Mouse (Mus musculus): ENCODE results near the gene Fars2.
"Not testable (repeated sequence)": the region's sequence is repeated elsewhere in the genome, so short reads cannot be mapped to it uniquely, and the experiment has no call there.

Fars2 gene

DNA sequence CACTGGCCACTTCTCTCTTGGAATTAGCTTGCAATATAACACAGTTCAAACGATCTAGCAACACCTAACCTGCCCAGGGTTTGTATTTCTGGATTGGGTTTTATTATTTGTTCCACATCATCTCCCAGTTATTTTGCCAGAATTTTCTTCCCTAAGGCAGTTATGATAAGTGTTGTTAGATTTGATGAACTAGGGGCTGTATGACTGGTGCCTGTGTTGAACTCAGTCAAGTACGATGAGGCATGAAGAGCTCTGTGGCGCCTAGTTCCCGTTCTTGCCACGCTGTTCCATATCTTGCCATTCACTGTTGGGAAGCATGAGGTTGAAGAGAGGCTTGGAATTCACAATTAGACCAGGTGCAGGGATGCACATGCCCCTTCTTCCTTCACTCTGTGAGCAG lies 177.3 kb downstream of the Fars2 start:
- DNase-seq (ENCODE audit: low spot score in 2 of 2): no peak

DNA sequence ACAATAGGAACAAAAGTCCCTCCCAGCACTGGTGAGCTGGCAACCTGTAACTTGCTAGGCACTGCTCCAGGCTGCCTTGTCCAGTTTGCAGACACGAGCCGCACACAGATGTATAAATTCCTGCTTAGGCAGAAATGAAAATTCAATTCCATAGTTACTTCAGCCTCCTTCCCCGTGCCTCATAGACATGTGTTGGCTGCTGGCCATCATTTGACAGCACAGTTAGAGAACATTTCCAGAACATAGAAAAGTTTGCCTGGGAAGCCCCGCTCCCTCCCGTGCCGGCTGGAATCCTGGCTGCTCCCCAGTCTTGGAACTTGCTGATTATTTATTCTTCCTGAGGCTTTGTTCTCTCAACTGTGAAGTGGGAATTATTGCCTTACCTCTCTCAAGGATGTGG lies 178.6 kb downstream of the Fars2 start:
- DNase-seq (ENCODE audit: low spot score in 2 of 2): peak; percentile 43 to 58

DNA sequence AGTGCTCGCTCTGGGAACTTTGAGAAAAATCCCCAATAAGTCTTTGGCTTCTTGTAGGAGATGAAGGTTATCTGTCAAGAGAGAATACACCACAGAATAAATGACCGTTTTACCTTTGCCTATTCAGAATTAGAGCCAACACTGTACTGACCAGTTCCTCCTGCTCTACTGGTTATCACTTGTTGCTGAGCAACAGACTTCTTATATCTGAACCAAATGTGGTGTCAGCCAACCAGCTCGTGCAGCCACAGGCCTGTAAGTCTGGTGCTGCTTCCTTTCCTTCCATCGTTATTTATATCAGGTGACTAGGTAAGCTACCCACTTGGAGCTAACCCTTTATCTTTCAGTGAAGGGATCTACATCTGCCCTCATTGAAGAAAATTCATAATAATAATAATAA lies 179.4 kb downstream of the Fars2 start:
- DNase-seq (ENCODE audit: low spot score in 2 of 2): no peak

GRCm38 (mm10) chr13:36297950-36298781 lies 181.0 kb downstream of the Fars2 start:
- no peak for DNase-seq (ENCODE audit: low spot score in 2 of 2)

- no peak for DNase-seq (ENCODE audit: low spot score in 2 of 2)
These were observed 181.5 kb downstream of the Fars2 start for GRCm38 (mm10) chr13:36298782-36299031.

DNA sequence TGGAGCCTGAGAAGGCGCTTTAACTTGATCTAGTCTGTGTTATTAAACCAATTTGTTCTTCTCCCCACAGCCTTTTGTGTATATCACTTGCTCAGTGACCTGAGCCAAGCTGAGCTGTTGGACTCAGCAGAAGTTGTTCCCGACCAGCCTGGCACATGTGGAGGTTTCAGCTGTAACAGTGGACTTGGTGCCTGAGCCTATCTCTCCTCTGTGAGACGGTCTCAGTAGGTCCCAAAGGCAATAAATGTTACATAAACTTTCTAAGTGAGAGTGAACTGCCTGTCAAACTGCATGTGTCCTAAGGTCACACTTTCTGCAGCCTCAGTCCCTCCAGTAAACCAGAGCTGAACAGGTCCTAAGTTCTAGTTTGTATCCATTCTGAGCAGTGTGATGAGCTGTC lies 185.6 kb downstream of the Fars2 start:
- DNase-seq (ENCODE audit: low spot score in 2 of 2): no peak

- DNase-seq (ENCODE audit: low spot score in 2 of 2): no peak
These were observed 188.1 kb downstream of the Fars2 start for GRCm38 (mm10) chr13:36305306-36305705.

DNA sequence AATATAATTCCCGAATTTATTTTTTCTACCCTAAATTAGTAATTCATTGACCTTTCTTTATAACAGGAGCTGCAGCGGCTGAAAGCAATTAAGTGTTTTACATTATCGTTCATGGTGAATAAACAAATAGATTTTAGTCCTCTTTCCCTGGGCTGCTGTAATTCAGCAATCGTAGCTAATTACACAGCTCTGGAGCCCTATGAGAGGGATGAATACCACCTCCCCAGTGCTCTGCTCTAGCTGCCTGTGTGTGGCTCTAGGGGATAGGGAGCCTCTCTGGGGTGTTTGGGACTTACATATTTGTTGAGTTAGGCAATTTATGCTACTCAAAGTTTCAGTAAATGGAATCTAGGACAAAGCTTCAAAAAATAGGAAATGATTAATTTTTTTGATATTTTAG lies 190.2 kb downstream of the Fars2 start:
- no peak for DNase-seq (ENCODE audit: low spot score in 2 of 2)

DNA sequence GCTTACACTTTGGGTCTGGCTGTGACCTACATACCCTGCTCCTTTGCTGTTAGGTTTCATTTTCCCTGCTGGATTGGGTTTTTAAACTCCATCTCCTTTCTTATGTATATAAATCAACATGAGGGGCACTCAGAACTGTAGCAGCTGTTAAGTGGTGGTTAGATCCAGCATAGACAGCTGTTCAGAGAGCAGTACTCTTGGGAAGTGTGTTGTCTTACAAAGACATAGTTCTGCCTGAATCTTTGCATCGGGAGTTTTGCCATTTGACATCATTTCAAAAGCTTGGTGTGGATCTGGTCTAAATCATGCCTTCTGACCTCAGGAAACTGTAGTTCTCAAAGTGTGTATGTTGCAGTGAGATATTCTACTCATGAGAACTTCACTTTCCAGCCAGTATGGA lies 191.9 kb downstream of the Fars2 start:
- no peak for DNase-seq (ENCODE audit: low spot score in 2 of 2)

GRCm38 (mm10) chr13:36314218-36314617 lies 197.0 kb downstream of the Fars2 start:
- no peak for DNase-seq (ENCODE audit: low spot score in 2 of 2)

DNA sequence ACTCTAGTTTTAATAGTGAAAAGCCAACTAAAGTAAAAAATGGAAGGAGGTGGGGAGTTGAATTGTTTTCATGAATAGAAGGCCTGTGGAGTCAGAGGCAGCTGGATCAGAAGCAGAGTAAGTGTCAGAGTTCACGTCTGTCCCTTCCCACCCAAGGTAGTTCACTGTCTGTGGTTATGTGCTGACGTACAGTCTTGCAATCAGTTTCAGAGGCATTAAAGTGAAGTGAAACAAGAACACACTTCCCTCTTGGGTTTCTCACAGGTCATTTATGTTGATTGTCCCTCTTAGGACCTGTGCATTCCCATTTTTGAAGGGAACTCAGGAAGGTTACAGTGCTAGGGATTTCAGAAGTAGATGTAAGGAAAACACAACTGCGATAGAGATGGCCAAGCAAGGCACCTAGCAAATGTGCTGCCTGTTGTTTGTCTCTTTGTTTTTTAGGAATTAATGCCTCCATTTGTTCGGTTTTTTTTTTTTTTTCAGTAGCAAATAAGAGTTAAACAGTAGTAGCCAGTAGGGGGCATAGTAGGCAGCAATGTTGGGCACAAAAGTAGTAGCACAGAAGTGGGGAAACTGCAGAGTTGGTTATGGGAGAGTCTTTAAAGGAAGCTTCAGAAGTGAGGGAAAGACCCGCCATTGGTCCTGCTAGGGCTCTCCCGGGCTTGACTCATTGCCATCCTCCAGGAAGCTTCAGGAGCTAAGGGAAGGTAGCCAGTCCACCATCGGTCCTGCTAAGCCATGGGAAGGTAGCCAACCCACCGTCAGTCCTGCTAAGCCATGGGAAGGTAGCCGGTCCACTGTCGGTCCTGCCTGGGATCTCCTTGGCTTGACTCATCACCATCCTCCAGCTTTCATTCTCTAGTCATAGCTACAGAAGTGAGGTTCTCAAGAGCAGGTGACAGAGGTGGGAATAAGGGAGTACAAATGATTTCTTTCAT lies 197.9 kb downstream of the Fars2 start:
- DNase-seq (ENCODE audit: low spot score in 2 of 2): no peak

- no peak for DNase-seq (ENCODE audit: low spot score in 2 of 2)
These were observed 200.6 kb downstream of the Fars2 start for GRCm38 (mm10) chr13:36317824-36318223.

DNA sequence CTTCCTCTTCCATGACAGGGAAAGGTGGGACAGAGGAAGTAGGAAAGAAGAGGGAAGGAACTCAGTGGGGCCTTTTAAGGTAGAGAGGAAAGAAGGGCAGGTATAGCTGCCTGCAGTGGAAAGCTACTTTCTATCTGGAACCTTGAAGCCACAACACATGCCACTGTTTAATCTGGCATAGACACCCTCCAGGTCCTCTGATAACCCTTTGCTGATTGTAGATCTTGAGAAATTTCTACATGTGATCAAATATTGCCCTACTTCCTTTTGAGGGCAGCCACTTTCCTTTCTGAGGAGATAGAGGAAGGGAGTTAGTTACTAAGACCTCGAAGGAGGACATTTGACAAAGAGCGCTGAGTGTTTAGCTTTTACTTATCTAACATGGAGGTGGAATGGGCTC lies 207.4 kb downstream of the Fars2 start:
- no peak for DNase-seq (ENCODE audit: low spot score in 2 of 2)

DNA sequence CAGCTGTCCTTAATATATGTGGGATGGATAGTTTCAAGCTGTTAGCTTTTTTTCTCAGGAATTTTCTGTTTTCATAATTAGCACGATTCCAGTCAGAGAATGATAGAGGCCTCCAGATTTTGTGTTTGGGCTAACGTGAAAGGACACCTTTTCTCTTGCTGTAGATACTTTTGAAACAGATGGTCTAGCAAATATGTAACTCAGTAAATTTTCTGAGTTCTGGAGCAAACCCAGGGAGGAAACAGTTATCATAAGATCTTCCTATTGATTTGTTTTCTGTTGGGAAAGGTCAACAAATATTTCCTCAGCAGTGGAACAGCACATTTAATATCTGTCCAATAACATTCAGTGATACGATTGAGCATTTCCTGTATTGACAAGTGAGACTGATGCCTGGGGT lies 209.3 kb downstream of the Fars2 start:
- no peak for DNase-seq (ENCODE audit: low spot score in 2 of 2)

GRCm38 (mm10) chr13:36329871-36330270 lies 212.7 kb downstream of the Fars2 start:
- DNase-seq (ENCODE audit: low spot score in 2 of 2): no peak

GRCm38 (mm10) chr13:36330542-36330941 lies 213.3 kb downstream of the Fars2 start:
- DNase-seq (ENCODE audit: low spot score in 2 of 2): no peak

DNA sequence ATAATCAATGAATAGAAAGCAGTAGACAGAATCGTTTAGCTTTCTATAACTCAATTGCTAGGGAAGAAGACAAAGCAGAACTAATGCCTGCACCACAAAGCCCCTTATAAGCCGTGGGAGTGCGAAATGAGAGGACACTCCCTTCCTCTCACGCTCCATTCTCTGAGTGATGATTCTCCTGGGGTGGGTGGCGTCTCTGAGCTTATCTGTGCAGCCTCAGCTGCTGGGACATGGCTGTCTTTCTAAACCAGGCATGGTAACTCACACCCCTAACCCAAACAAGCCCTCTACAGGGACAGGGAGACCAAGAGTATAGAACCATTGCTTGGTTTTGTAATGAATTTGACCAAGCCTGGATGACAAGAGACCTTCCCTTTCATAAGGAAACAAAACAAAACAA lies 217.5 kb downstream of the Fars2 start:
- no peak for DNase-seq (ENCODE audit: low spot score in 2 of 2)

DNA sequence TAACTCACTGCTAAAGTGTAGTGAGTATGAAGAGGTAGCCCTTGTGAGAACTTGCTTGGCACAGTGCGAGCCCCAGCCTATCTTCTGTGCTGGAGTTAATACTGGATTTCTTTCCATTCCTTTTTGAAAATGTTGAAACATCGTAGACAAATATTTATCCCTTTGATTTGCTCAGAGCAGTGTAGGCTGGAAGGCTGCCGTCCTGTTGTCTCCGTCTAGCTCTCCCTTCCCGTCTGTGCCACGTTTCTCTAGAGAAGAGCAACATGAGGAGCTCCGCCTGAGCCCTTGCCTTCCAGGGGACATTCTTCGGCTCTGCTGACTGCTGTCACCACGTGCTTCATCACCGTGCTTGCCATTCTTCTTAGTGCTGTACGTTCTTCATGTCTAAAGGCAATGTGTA lies 234.3 kb downstream of the Fars2 start:
- no peak for DNase-seq (ENCODE audit: low spot score in 2 of 2)

DNA sequence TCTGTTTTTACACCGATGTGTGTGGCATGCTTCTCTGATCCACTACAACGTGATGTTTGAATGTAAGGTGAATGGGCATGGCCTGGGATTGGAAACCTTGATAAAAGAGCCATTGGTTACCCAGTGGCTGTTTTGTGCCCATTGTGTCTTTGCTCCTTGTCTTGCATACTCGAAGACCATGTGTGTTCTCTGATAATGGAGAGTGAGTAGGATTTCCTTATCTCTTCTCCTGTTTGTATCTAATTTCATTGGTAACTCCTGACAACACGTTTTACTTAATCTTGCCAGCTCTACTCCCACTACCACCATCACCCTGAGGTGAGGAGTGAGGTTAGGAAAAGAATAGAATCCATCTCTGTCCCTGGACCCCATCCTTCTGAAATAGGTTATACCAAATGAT lies 240.3 kb downstream of the Fars2 start:
- DNase-seq (ENCODE audit: low spot score in 2 of 2): no peak

DNA sequence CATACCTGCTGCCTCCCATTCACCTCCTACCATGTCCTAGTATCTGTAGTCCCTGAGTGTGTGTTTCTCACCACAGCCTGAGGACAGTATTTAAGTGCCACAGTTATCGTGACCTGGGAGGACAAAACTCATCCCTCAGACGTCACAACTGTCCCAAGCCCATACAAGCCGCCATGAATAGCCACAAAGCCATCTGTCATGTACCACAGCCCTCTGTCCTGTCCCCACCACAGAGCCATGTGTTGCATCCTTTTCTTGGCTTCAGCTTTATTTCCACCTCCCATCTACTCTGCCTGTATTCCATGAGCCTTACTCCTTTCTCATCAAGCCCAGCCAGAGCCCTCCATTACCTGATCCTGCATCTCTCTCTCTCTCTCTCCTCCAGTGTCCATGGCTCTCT lies 244.2 kb downstream of the Fars2 start:
- DNase-seq (ENCODE audit: low spot score in 2 of 2): no peak

DNA sequence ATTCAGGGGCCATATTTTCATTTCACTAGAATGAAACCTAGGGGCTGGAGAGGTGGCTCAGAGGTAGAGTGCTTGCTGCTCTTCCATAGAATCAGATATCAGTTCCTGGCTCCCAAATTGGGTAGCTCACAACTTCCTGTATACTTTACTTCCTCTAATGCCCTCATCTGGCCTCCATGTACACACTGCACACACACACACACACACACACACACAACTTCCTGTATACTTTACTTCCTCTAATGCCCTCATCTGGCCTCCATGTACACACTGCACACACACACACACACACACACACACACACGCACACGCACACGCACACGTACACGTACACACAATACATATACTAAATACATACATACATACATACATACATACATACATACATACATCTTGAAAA lies 248.5 kb downstream of the Fars2 start:
- DNase-seq (ENCODE audit: low spot score in 2 of 2): not testable (repeated sequence)

- DNase-seq (ENCODE audit: low spot score in 2 of 2): peak in 1 of 2 experiments; percentile 32
These were observed 249.1 kb downstream of the Fars2 start for GRCm38 (mm10) chr13:36366304-36366703.

Measured in right cerebral cortex, adult 2 months (tissue).